Mouse (Mus musculus): ENCODE measurements around the gene Nmrk1. TPM values are rescaled to one million over a fixed set of nuclear protein-coding genes. Genes with fewer than 3 reads are reported as not detected.

Nmrk1 gene
- polyA plus RNA-seq, 1 experiment from 2014 or later = 9.6 TPM

- H3K4me1 ChIP-seq (replicated peaks; ENCODE audit: control insufficient read depth, insufficient read depth, low read length) = no peaks in the 10 kb centered on the region
- no peaks in the 10 kb centered on the region for H3K36me3 ChIP-seq (ENCODE audit: control insufficient read depth, insufficient read depth, low read length)
- no peak overlapping the region for H3K4me3 ChIP-seq (ENCODE audit: low read depth, low read length)
- H3K27me3 ChIP-seq (replicated peaks; ENCODE audit: control insufficient read depth, insufficient read depth, low read length) = no peaks in the 10 kb centered on the region
- H3K9ac ChIP-seq (ENCODE audit: low read length) = no peak overlapping the region
- DNase-seq (ENCODE audit: low spot score) (no peak), ATAC-seq (replicated peaks; ENCODE audit: low FRiP score, low TSS enrichment, low read depth) (no peak)
- no peak overlapping the region for H3K27ac ChIP-seq (ENCODE audit: low read depth)
- 72% methylated on average over 4 of the region's 4 CpGs for WGBS
- H3K9me3 ChIP-seq (ENCODE audit: control insufficient read depth, low read length) = no peaks in the 10 kb centered on the region
- H3K4me2 ChIP-seq (ENCODE audit: low read length) = no peak overlapping the region
Measured at GRCm38 (mm10) chr19:18652592-18652991, 20.8 kb downstream of the Nmrk1 start.

GRCm38 (mm10) chr19:18653058-18653457 is 21.3 kb downstream of the Nmrk1 start:
- WGBS = 91% methylated on average over 6 of the region's 6 CpGs
- no peak for ATAC-seq (replicated peaks; ENCODE audit: low FRiP score, low TSS enrichment, low read depth)

GRCm38 (mm10) chr19:18654330-18654729 is 22.6 kb downstream of the Nmrk1 start:
- no peak overlapping the region for H3K4me3 ChIP-seq (ENCODE audit: low read depth, low read length)
- no peak overlapping the region for H3K27ac ChIP-seq (ENCODE audit: low read depth)
- H3K9ac ChIP-seq (ENCODE audit: low read length) = no peak overlapping the region
- WGBS = 84% methylated on average over 8 of the region's 8 CpGs
- no peak for ATAC-seq (replicated peaks; ENCODE audit: low FRiP score, low TSS enrichment, low read depth)
- H3K4me2 ChIP-seq (ENCODE audit: low read length) = no peak overlapping the region
- no peaks in the 10 kb centered on the region for H3K9me3 ChIP-seq (ENCODE audit: control insufficient read depth, low read length)
- no peak for DNase-seq (ENCODE audit: low spot score)
- no peaks in the 10 kb centered on the region for H3K36me3 ChIP-seq (ENCODE audit: control insufficient read depth, insufficient read depth, low read length)
- no peaks in the 10 kb centered on the region for H3K27me3 ChIP-seq (replicated peaks; ENCODE audit: control insufficient read depth, insufficient read depth, low read length)
- no peaks in the 10 kb centered on the region for H3K4me1 ChIP-seq (replicated peaks; ENCODE audit: control insufficient read depth, insufficient read depth, low read length)

More at GRCm38 (mm10) chr19:18653058-18653457, 21.3 kb downstream of the Nmrk1 start:
- Histone ChIP-seq H3K27ac (ENCODE audit: low read depth) (no peak overlapping the region), H3K9me3 (ENCODE audit: control insufficient read depth, low read length) (no peaks in the 10 kb centered on the region), H3K9ac (ENCODE audit: low read length) (no peak overlapping the region), H3K4me2 (ENCODE audit: low read length) (no peak overlapping the region), H3K36me3 (ENCODE audit: control insufficient read depth, insufficient read depth, low read length) (no peaks in the 10 kb centered on the region), H3K4me1 (replicated peaks; ENCODE audit: control insufficient read depth, insufficient read depth, low read length) (no peaks in the 10 kb centered on the region), H3K27me3 (replicated peaks; ENCODE audit: control insufficient read depth, insufficient read depth, low read length) (no peaks in the 10 kb centered on the region), H3K4me3 (ENCODE audit: low read depth, low read length) (no peak overlapping the region)
- no peak for DNase-seq (ENCODE audit: low spot score)

GRCm38 (mm10) chr19:18654984-18655383 is 23.2 kb downstream of the Nmrk1 start:
- no peaks in the 10 kb centered on the region for H3K4me1 ChIP-seq (replicated peaks; ENCODE audit: control insufficient read depth, insufficient read depth, low read length)
- no peaks in the 10 kb centered on the region for H3K36me3 ChIP-seq (ENCODE audit: control insufficient read depth, insufficient read depth, low read length)
- no peak for ATAC-seq (replicated peaks; ENCODE audit: low FRiP score, low TSS enrichment, low read depth)
- no peak overlapping the region for H3K9ac ChIP-seq (ENCODE audit: low read length)
- H3K9me3 ChIP-seq (ENCODE audit: control insufficient read depth, low read length) = no peaks in the 10 kb centered on the region
- H3K4me3 ChIP-seq (ENCODE audit: low read depth, low read length) = no peak overlapping the region
- no peaks in the 10 kb centered on the region for H3K27me3 ChIP-seq (replicated peaks; ENCODE audit: control insufficient read depth, insufficient read depth, low read length)
- DNase-seq (ENCODE audit: low spot score) = no peak
- no peak overlapping the region for H3K27ac ChIP-seq (ENCODE audit: low read depth)
- no peak overlapping the region for H3K4me2 ChIP-seq (ENCODE audit: low read length)
- 60% methylated on average over 5 of the region's 5 CpGs for WGBS

- Histone ChIP-seq H3K4me1 (replicated peaks; ENCODE audit: control insufficient read depth, insufficient read depth, low read length) (no peaks in the 10 kb centered on the region), H3K36me3 (ENCODE audit: control insufficient read depth, insufficient read depth, low read length) (no peaks in the 10 kb centered on the region), H3K4me3 (ENCODE audit: low read depth, low read length) (no peak overlapping the region), H3K27ac (ENCODE audit: low read depth) (no peak overlapping the region), H3K27me3 (replicated peaks; ENCODE audit: control insufficient read depth, insufficient read depth, low read length) (no peaks in the 10 kb centered on the region), H3K9ac (ENCODE audit: low read length) (no peak overlapping the region), H3K4me2 (ENCODE audit: low read length) (no peak overlapping the region), H3K9me3 (ENCODE audit: control insufficient read depth, low read length) (no peaks in the 10 kb centered on the region)
- 81% methylated on average over 7 of the region's 7 CpGs for WGBS
- DNase-seq (ENCODE audit: low spot score) (no peak), ATAC-seq (replicated peaks; ENCODE audit: low FRiP score, low TSS enrichment, low read depth) (no peak)
Measured at GRCm38 (mm10) chr19:18655999-18656398, 24.2 kb downstream of the Nmrk1 start.

GRCm38 (mm10) chr19:18658473-18658872 is 26.7 kb downstream of the Nmrk1 start:
- DNase-seq (ENCODE audit: low spot score) = peak; percentile 56
- Histone ChIP-seq H3K4me1 (replicated peaks; ENCODE audit: control insufficient read depth, insufficient read depth, low read length) (no peaks in the 10 kb centered on the region), H3K27me3 (replicated peaks; ENCODE audit: control insufficient read depth, insufficient read depth, low read length) (no peaks in the 10 kb centered on the region), H3K9me3 (ENCODE audit: control insufficient read depth, low read length) (no peaks in the 10 kb centered on the region), H3K36me3 (ENCODE audit: control insufficient read depth, insufficient read depth, low read length) (no peaks in the 10 kb centered on the region), H3K9ac (ENCODE audit: low read length) (no peak overlapping the region), H3K27ac (ENCODE audit: low read depth) (no peak overlapping the region), H3K4me2 (ENCODE audit: low read length) (no peak overlapping the region), H3K4me3 (ENCODE audit: low read depth, low read length) (no peak overlapping the region)
- ATAC-seq (replicated peaks; ENCODE audit: low FRiP score, low TSS enrichment, low read depth) = no peak
- 66% methylated on average over 4 of the region's 4 CpGs for WGBS

- Histone ChIP-seq H3K27ac (ENCODE audit: low read depth) (no peak overlapping the region), H3K27me3 (replicated peaks; ENCODE audit: control insufficient read depth, insufficient read depth, low read length) (no peaks in the 10 kb centered on the region), H3K4me2 (ENCODE audit: low read length) (no peak overlapping the region), H3K36me3 (ENCODE audit: control insufficient read depth, insufficient read depth, low read length) (no peaks in the 10 kb centered on the region), H3K4me3 (ENCODE audit: low read depth, low read length) (no peak overlapping the region), H3K9me3 (ENCODE audit: control insufficient read depth, low read length) (no peaks in the 10 kb centered on the region), H3K4me1 (replicated peaks; ENCODE audit: control insufficient read depth, insufficient read depth, low read length) (no peaks in the 10 kb centered on the region), H3K9ac (ENCODE audit: low read length) (no peak overlapping the region)
- ATAC-seq (replicated peaks; ENCODE audit: low FRiP score, low TSS enrichment, low read depth) (no peak), DNase-seq (ENCODE audit: low spot score) (no peak)
- WGBS = no CpG with 5 or more reads among the region's 1 CpGs
Measured at GRCm38 (mm10) chr19:18659349-18659748, 27.6 kb downstream of the Nmrk1 start.

GRCm38 (mm10) chr19:18660466-18660865 is 28.7 kb downstream of the Nmrk1 start:
- 88% methylated on average over 3 of the region's 3 CpGs for WGBS
- Histone ChIP-seq H3K9me3 (ENCODE audit: control insufficient read depth, low read length) (no peaks in the 10 kb centered on the region), H3K27me3 (replicated peaks; ENCODE audit: control insufficient read depth, insufficient read depth, low read length) (no peaks in the 10 kb centered on the region), H3K9ac (ENCODE audit: low read length) (no peak overlapping the region), H3K27ac (ENCODE audit: low read depth) (no peak overlapping the region), H3K4me2 (ENCODE audit: low read length) (no peak overlapping the region), H3K4me3 (ENCODE audit: low read depth, low read length) (no peak overlapping the region), H3K4me1 (replicated peaks; ENCODE audit: control insufficient read depth, insufficient read depth, low read length) (no peaks in the 10 kb centered on the region), H3K36me3 (ENCODE audit: control insufficient read depth, insufficient read depth, low read length) (no peaks in the 10 kb centered on the region)
- ATAC-seq (replicated peaks; ENCODE audit: low FRiP score, low TSS enrichment, low read depth) (no peak), DNase-seq (ENCODE audit: low spot score) (no peak)

GRCm38 (mm10) chr19:18661683-18662082 is 29.9 kb downstream of the Nmrk1 start:
- DNase-seq (ENCODE audit: low spot score) = no peak
- 52% methylated on average over 1 of the region's 1 CpGs for WGBS
- no peak for ATAC-seq (replicated peaks; ENCODE audit: low FRiP score, low TSS enrichment, low read depth)

More at GRCm38 (mm10) chr19:18661683-18662082, 29.9 kb downstream of the Nmrk1 start:
- H3K9me3 ChIP-seq (ENCODE audit: control insufficient read depth, low read length) = no peaks in the 10 kb centered on the region
- no peak overlapping the region for H3K4me2 ChIP-seq (ENCODE audit: low read length)
- no peaks in the 10 kb centered on the region for H3K27me3 ChIP-seq (replicated peaks; ENCODE audit: control insufficient read depth, insufficient read depth, low read length)
- no peaks in the 10 kb centered on the region for H3K36me3 ChIP-seq (ENCODE audit: control insufficient read depth, insufficient read depth, low read length)
- H3K4me1 ChIP-seq (replicated peaks; ENCODE audit: control insufficient read depth, insufficient read depth, low read length) = no peaks in the 10 kb centered on the region
- H3K4me3 ChIP-seq (ENCODE audit: low read depth, low read length) = no peak overlapping the region
- no peak overlapping the region for H3K9ac ChIP-seq (ENCODE audit: low read length)
- no peak overlapping the region for H3K27ac ChIP-seq (ENCODE audit: low read depth)
